Mouse (Mus musculus) G1E-ER4 (cell line): ENCODE results near the gene Heatr5a. TPM values are rescaled to one million over a fixed set of nuclear protein-coding genes. Genes with fewer than 3 reads are reported as not detected.

Source experiments
- GATA1 ChIP-seq: IDR thresholded peaks from one replicate; pipeline ENCODE4 v1.8.0; 2012; ENCODE audit warnings: low read length, inconsistent platforms
- polyA plus RNA-seq: library from polyadenylated mRNA; stranded (reverse); fragments of >175 nt; gene quantifications from 2 replicates; pipeline ENCODE4 v1.2.3, GENCODE M21; 2012

Gene Heatr5a
- polyA plus RNA-seq, 1 experiment = 2.2 TPM

GRCm38 (mm10) chr12:51917191-51917590, 53.9 kb downstream of the Heatr5a start:
- no peak for TF ChIP-seq GATA1

GRCm38 (mm10) chr12:51914903-51915670, 56.0 kb downstream of the Heatr5a start:
- TF ChIP-seq GATA1 = no peak

GRCm38 (mm10) chr12:51909202-51909601, 61.9 kb downstream of the Heatr5a start:
- TF ChIP-seq GATA1 = no peak

- no peak for TF ChIP-seq GATA1
Observed at GRCm38 (mm10) chr12:51907543-51907942, 63.6 kb downstream of the Heatr5a start.

GRCm38 (mm10) chr12:51900551-51900950, 70.6 kb downstream of the Heatr5a start:
- no peak for TF ChIP-seq GATA1

- no peak for TF ChIP-seq GATA1
Observed at GRCm38 (mm10) chr12:51896901-51897300, 74.2 kb downstream of the Heatr5a start.

- TF ChIP-seq GATA1 = no peak
Observed at GRCm38 (mm10) chr12:51888609-51889008, 82.5 kb downstream of the Heatr5a start.

GRCm38 (mm10) chr12:51887301-51888290, 83.5 kb downstream of the Heatr5a start:
- no peak for TF ChIP-seq GATA1

GRCm38 (mm10) chr12:51886369-51886768, 84.8 kb downstream of the Heatr5a start:
- no peak for TF ChIP-seq GATA1

- TF ChIP-seq GATA1 = no peak
Observed at GRCm38 (mm10) chr12:51884801-51885200, 86.3 kb downstream of the Heatr5a start.

- TF ChIP-seq GATA1 = no peak
Observed at GRCm38 (mm10) chr12:51883297-51883805, 87.8 kb downstream of the Heatr5a start.

- TF ChIP-seq GATA1 = no peak
Observed at GRCm38 (mm10) chr12:51882606-51883296, 88.4 kb downstream of the Heatr5a start.

GRCm38 (mm10) chr12:51881775-51882174, 89.3 kb downstream of the Heatr5a start:
- TF ChIP-seq GATA1 = no peak

- TF ChIP-seq GATA1 = no peak
Observed at GRCm38 (mm10) chr12:51871446-51872144, 99.5 kb downstream of the Heatr5a start.

- no peak for TF ChIP-seq GATA1
Observed at GRCm38 (mm10) chr12:51869511-51869910, 101.6 kb downstream of the Heatr5a start.

- no peak for TF ChIP-seq GATA1
Observed at GRCm38 (mm10) chr12:51867076-51867475, 104.0 kb downstream of the Heatr5a start.
